Mouse (Mus musculus) testis, adult 2 months (tissue): Measurements from ENCODE around the gene Palm.

Experiments used
- CTCF ChIP-seq: fragments of 200-500 bp; IDR thresholded peaks from 2 replicates; pipeline ENCODE4 v1.5.1; 2012; ENCODE audit warnings: low read depth, mild to moderate bottlenecking, inconsistent platforms, low read length, moderate library complexity; ENCODE audit not compliant: control insufficient read depth, insufficient read depth, insufficient replicate concordance
- POLR2A ChIP-seq: fragments of 200-500 bp; IDR thresholded peaks from 2 replicates; pipeline ENCODE4 v1.6.1; 2012; ENCODE audit warnings: low read depth, mild to moderate bottlenecking, inconsistent platforms, low read length, moderate library complexity; ENCODE audit not compliant: control insufficient read depth

- no peak for TF ChIP-seq CTCF
- TF ChIP-seq POLR2A = peak; percentile 51; the same call in 1 of the 2 replicates
Measured at GRCm38 (mm10) chr10:79794491-79794931, 1.1 kb downstream of the Palm start.
